Mouse (Mus musculus): ENCODE measurements around the gene Cutc. TPM values are rescaled to one million over a fixed set of nuclear protein-coding genes. Genes with fewer than 3 reads are reported as not detected.

Cutc gene
- total and polyA plus RNA-seq, 3 experiments = 8.6 to 15.0 (median 12.1) TPM

- 49% methylated on average over 2 of the region's 2 CpGs for WGBS
- TF ChIP-seq POLR2A (IDR thresholded peaks at IDR 0.05; ENCODE audit: insufficient read depth, low read depth, low read length) = no peak
- no peak for TF ChIP-seq EP300 (IDR thresholded peaks at IDR 0.05; ENCODE audit: insufficient read depth, low read depth, low read length)
- no peak for TF ChIP-seq CTCF (IDR thresholded peaks at IDR 0.05)
- no peak overlapping the region for H3K4me3 ChIP-seq
- no peak overlapping the region for H3K9ac ChIP-seq (ENCODE audit: low read depth, low read length)
- H3K27me3 ChIP-seq (ENCODE audit: control insufficient read depth, insufficient read depth, low read length) = no peaks in the 10 kb centered on the region
- H3K27ac ChIP-seq = no peak overlapping the region
- peaks cover 5% of the 10 kb centered on the region; the same call in 1 of the 2 replicates for H3K36me3 ChIP-seq (ENCODE audit: control insufficient read depth, insufficient read depth, low read length)
- H3K4me1 ChIP-seq (ENCODE audit: control insufficient read depth, insufficient read depth, low read length) = no peaks in the 10 kb centered on the region; the same call in 1 of the 2 replicates
- no peak for DNase-seq
- no peaks in the 10 kb centered on the region for H3K79me2 ChIP-seq (replicated peaks; ENCODE audit: control insufficient read depth, insufficient read depth, low read length)
- intact Hi-C loops (cut with DNase I) = loop anchor here (5.0 to 10.0 kb wide), 4 partner anchors 83 to 320 kb away; partner anchors contain the start of gene Slc25a28
These were observed 2.1 kb downstream of the Cutc start for GRCm38 (mm10) chr19:43754872-43755271.

DNA sequence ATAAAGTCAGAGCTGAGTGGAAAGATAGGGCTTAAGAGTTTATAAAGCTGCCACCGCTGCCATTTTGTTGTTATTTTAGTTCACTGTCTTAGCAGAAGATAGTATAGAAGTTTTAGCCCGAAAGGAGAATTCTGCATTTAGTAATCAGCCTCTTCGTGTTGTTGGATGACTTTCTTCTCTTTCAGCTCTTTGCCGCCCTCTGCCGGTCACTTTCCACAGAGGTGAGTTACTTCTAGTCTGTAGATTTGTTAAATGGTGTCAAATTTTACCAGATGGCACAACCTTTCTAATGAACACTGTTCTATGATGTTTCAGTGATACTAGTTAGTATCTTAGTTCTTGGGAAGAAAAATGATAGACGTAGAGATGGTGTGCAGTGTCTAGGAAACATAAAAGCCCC, 7.7 kb downstream of the Cutc start:
- Histone ChIP-seq H3K27me3 (ENCODE audit: control insufficient read depth, insufficient read depth, low read length) (no peaks in the 10 kb centered on the region), H3K9ac (ENCODE audit: low read depth, low read length) (no peak overlapping the region), H3K79me2 (replicated peaks; ENCODE audit: control insufficient read depth, insufficient read depth, low read length) (no peaks in the 10 kb centered on the region), H3K4me3 (no peak overlapping the region), H3K4me1 (ENCODE audit: control insufficient read depth, insufficient read depth, low read length) (no peaks in the 10 kb centered on the region), H3K27ac (no peak overlapping the region), H3K36me3 (ENCODE audit: control insufficient read depth, insufficient read depth, low read length) (no peaks in the 10 kb centered on the region)
- DNase-seq = peak; percentile 52 to 77
- TF ChIP-seq CTCF (IDR thresholded peaks at IDR 0.05) (peak; percentile 81), EP300 (IDR thresholded peaks at IDR 0.05; ENCODE audit: insufficient read depth, low read depth, low read length) (no peak)
- WGBS = 10% methylated on average over 6 of the region's 6 CpGs
- intact Hi-C loops (cut with DNase I) = loop anchor here (5.0 kb wide), 1 partner anchor 128 kb away; no protein-coding TSS in a partner anchor

DNA sequence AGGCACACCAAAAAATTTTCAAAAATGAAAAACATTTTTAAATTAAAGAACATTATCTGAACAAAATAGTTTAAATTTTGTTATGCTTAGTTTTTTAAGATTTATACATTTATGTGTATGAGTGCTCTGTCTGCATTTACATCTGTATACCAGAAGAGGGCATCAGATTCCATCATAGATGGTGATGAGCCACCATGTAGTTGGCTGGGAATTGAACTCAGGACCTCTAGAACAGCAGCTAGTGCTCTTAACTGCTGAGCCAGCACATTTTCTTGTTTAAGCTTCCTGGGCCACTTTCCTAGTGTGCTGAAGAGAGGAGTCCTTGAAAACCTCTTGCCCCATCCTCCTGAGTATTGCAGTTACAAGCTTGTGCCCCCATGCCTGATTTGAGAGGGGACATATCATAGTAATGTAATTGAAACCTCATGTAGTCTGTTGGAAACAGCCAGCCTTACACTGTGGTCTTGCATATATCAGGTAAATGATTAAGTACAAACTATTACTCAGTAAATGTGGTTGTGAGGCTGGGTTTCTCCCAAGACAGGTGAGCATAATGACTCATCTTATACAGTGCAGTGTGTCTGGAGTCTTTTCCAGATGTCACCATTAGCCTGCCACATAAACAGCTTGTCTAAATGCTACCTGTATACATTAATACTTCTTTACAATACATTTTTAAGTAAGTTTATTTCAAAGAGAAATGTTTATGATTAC, 8.9 kb downstream of the Cutc start:
- intact Hi-C loops (cut with DNase I) = loop anchor here (5.0 kb wide), 1 partner anchor 129 kb away; no protein-coding TSS in a partner anchor

GRCm38 (mm10) chr19:43762410-43762809, 9.6 kb downstream of the Cutc start:
- TF ChIP-seq EP300 (IDR thresholded peaks at IDR 0.05; ENCODE audit: insufficient read depth, low read depth, low read length) (no peak), POLR2A (IDR thresholded peaks at IDR 0.05; ENCODE audit: insufficient read depth, low read depth, low read length) (no peak), CTCF (IDR thresholded peaks at IDR 0.05) (no peak)
- intact Hi-C loops (cut with DNase I) = loop anchor here (5.0 kb wide), 1 partner anchor 130 kb away; no protein-coding TSS in a partner anchor
- no peak for DNase-seq
- no peaks in the 10 kb centered on the region for H3K27me3 ChIP-seq (ENCODE audit: control insufficient read depth, insufficient read depth, low read length)
- no peak overlapping the region for H3K9ac ChIP-seq (ENCODE audit: low read depth, low read length)
- H3K36me3 ChIP-seq (ENCODE audit: control insufficient read depth, insufficient read depth, low read length) = no peaks in the 10 kb centered on the region
- no peak overlapping the region for H3K27ac ChIP-seq
- H3K4me1 ChIP-seq (ENCODE audit: control insufficient read depth, insufficient read depth, low read length) = no peaks in the 10 kb centered on the region
- H3K4me3 ChIP-seq = no peak overlapping the region
- WGBS = 82% methylated on average over 2 of the region's 2 CpGs
- H3K79me2 ChIP-seq (replicated peaks; ENCODE audit: control insufficient read depth, insufficient read depth, low read length) = no peaks in the 10 kb centered on the region

More for the DNA sequence above, 8.9 kb downstream of the Cutc start:
- Histone ChIP-seq H3K4me3 (no peak overlapping the region), H3K36me3 (ENCODE audit: control insufficient read depth, insufficient read depth, low read length) (no peaks in the 10 kb centered on the region), H3K4me1 (ENCODE audit: control insufficient read depth, insufficient read depth, low read length) (no peaks in the 10 kb centered on the region), H3K27me3 (ENCODE audit: control insufficient read depth, insufficient read depth, low read length) (no peaks in the 10 kb centered on the region), H3K79me2 (replicated peaks; ENCODE audit: control insufficient read depth, insufficient read depth, low read length) (no peaks in the 10 kb centered on the region), H3K9ac (ENCODE audit: low read depth, low read length) (no peak overlapping the region), H3K27ac (no peak overlapping the region)
- TF ChIP-seq CTCF (IDR thresholded peaks at IDR 0.05) (peak; percentile 37), POLR2A (IDR thresholded peaks at IDR 0.05; ENCODE audit: insufficient read depth, low read depth, low read length) (no peak)
- DNase-seq = no peak

GRCm38 (mm10) chr19:43766451-43766850, 13.7 kb downstream of the Cutc start:
- no peak overlapping the region for H3K9ac ChIP-seq (ENCODE audit: low read depth, low read length)
- TF ChIP-seq CTCF (IDR thresholded peaks at IDR 0.05) = no peak
- TF ChIP-seq POLR2A (IDR thresholded peaks at IDR 0.05; ENCODE audit: insufficient read depth, low read depth, low read length) = no peak
- TF ChIP-seq EP300 (IDR thresholded peaks at IDR 0.05; ENCODE audit: insufficient read depth, low read depth, low read length) = no peak
- intact Hi-C loops (cut with DNase I) = no loop called here
- no peaks in the 10 kb centered on the region for H3K4me1 ChIP-seq (ENCODE audit: control insufficient read depth, insufficient read depth, low read length)
- H3K79me2 ChIP-seq (replicated peaks; ENCODE audit: control insufficient read depth, insufficient read depth, low read length) = no peaks in the 10 kb centered on the region
- 84% methylated on average over 5 of the region's 5 CpGs for WGBS
- DNase-seq = no peak
- H3K36me3 ChIP-seq (ENCODE audit: control insufficient read depth, insufficient read depth, low read length) = no peaks in the 10 kb centered on the region; the same call in 1 of the 2 replicates
- H3K27me3 ChIP-seq (ENCODE audit: control insufficient read depth, insufficient read depth, low read length) = no peaks in the 10 kb centered on the region
- H3K4me3 ChIP-seq = no peak overlapping the region
- H3K27ac ChIP-seq = no peak overlapping the region

DNA sequence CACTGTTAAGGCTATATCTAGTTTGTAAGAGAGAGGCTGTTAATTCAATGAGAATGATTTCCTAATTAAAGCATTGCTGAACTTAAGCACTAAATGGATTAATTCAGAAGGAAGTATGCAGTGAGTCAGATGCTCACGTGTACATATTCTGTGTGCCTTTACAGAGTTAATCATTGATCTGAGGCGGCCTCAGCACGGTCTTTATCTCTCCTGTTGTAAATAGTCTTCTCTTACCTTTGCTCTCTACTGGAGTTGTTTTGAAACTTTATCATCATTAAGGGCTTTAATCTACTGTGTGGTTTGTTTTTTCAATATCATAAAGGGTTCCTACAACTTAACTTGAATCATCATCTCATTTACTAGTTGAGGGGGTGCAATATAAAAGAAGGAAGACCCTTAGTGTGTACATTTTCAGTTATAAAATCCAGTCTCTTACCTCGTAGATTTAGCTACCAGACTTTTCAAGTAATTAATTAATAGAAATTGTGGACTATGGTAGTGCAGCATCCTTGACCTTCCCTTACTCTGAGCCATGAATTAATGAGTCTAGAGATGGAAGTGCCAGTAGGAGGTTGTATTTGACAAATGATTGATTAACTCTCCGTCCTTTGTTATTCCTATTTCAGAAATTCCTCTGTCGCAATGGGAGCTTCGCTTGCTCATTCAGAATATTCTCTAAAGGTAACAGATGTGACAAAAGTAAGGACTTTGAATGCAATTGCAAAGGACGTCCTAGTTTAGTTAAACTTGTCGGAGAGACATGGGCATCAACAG, 14.9 kb downstream of the Cutc start:
- Histone ChIP-seq H3K4me1 (ENCODE audit: control insufficient read depth, insufficient read depth, low read length) (no peaks in the 10 kb centered on the region), H3K9ac (ENCODE audit: low read depth, low read length) (no peak overlapping the region), H3K27ac (no peak overlapping the region), H3K79me2 (replicated peaks; ENCODE audit: control insufficient read depth, insufficient read depth, low read length) (no peaks in the 10 kb centered on the region), H3K36me3 (ENCODE audit: control insufficient read depth, insufficient read depth, low read length) (no peaks in the 10 kb centered on the region; the same call in 1 of the 2 replicates), H3K4me3 (no peak overlapping the region), H3K27me3 (ENCODE audit: control insufficient read depth, insufficient read depth, low read length) (no peaks in the 10 kb centered on the region)
- 86% methylated on average over 9 of the region's 9 CpGs for WGBS
- DNase-seq = no peak
- intact Hi-C loops (cut with DNase I) = no loop called here
- no peak for TF ChIP-seq POLR2A (IDR thresholded peaks at IDR 0.05; ENCODE audit: insufficient read depth, low read depth, low read length)
- no peak for TF ChIP-seq EP300 (IDR thresholded peaks at IDR 0.05; ENCODE audit: insufficient read depth, low read depth, low read length)
- TF ChIP-seq CTCF (IDR thresholded peaks at IDR 0.05) = no peak
